Mouse (Mus musculus): ENCODE data around the gene Gm10563. TPM values are rescaled to one million over a fixed set of nuclear protein-coding genes. Genes with fewer than 3 reads are reported as not detected.
"Not testable (repeated sequence)": the region's sequence is repeated elsewhere in the genome, so short reads cannot be mapped to it uniquely, and the experiment has no call there.

The Gm10563 gene
- total RNA-seq, 1 experiment from 2014 or later = not detected

GRCm38 (mm10) chr4:155598536-155598935 is 46.7 kb downstream of the Gm10563 start:
- DNase-seq = no peak

GRCm38 (mm10) chr4:155596606-155597005 is 48.6 kb downstream of the Gm10563 start:
- no peak for DNase-seq

GRCm38 (mm10) chr4:155595777-155596176 is 49.4 kb downstream of the Gm10563 start:
- DNase-seq = peak; percentile 70

GRCm38 (mm10) chr4:155593780-155594179 is 51.4 kb downstream of the Gm10563 start:
- peak; percentile 54 for DNase-seq

- peak; percentile 53 for DNase-seq
Measured at GRCm38 (mm10) chr4:155591012-155591719, 54.0 kb downstream of the Gm10563 start.

- no peak for DNase-seq
Measured at GRCm38 (mm10) chr4:155589356-155589755, 55.9 kb downstream of the Gm10563 start.

- DNase-seq = peak; percentile 78
Measured at GRCm38 (mm10) chr4:155582279-155582905, 62.8 kb downstream of the Gm10563 start.

- DNase-seq = peak; percentile 73
Measured at GRCm38 (mm10) chr4:155580420-155580819, 64.8 kb downstream of the Gm10563 start.

- peak; percentile 95 for DNase-seq
Measured at GRCm38 (mm10) chr4:155578336-155579125, 66.7 kb downstream of the Gm10563 start.

- DNase-seq = no peak
Measured at GRCm38 (mm10) chr4:155577741-155578140, 67.5 kb downstream of the Gm10563 start.

GRCm38 (mm10) chr4:155577132-155577531 is 68.1 kb downstream of the Gm10563 start:
- DNase-seq = peak; percentile 73

GRCm38 (mm10) chr4:155575521-155575920 is 69.7 kb downstream of the Gm10563 start:
- no peak for DNase-seq

GRCm38 (mm10) chr4:155574931-155575330 is 70.3 kb downstream of the Gm10563 start:
- no peak for DNase-seq

GRCm38 (mm10) chr4:155573876-155574275 is 71.3 kb downstream of the Gm10563 start:
- DNase-seq = peak; percentile 48

GRCm38 (mm10) chr4:155573155-155573554 is 72.1 kb downstream of the Gm10563 start:
- no peak for DNase-seq

GRCm38 (mm10) chr4:155571442-155571841 is 73.8 kb downstream of the Gm10563 start:
- no peak for DNase-seq

GRCm38 (mm10) chr4:155570315-155570714 is 74.9 kb downstream of the Gm10563 start:
- not testable (repeated sequence) for DNase-seq

GRCm38 (mm10) chr4:155569818-155570217 is 75.4 kb downstream of the Gm10563 start:
- peak; percentile 61 for DNase-seq

- DNase-seq = peak; percentile 9
Measured at GRCm38 (mm10) chr4:155568632-155569370, 76.4 kb downstream of the Gm10563 start.

GRCm38 (mm10) chr4:155568170-155568569 is 77.0 kb downstream of the Gm10563 start:
- DNase-seq = peak; percentile 34

- no peak for DNase-seq
Measured at GRCm38 (mm10) chr4:155566555-155566954, 78.7 kb downstream of the Gm10563 start.

All from adrenal gland, postnatal 14 days (tissue).